Mouse (Mus musculus): ENCODE data around the gene Gm10142. TPM values are rescaled to one million over a fixed set of nuclear protein-coding genes. Genes with fewer than 3 reads are reported as not detected.
"Not testable (repeated sequence)": the region's sequence is repeated elsewhere in the genome, so short reads cannot be mapped to it uniquely, and the experiment has no call there.

Gm10142 gene
- polyA plus RNA-seq, 1 experiment, result not detected

- H3K4me3 ChIP-seq (ENCODE audit: insufficient read depth, low read length), result no peak overlapping the region
- H3K4me1 ChIP-seq (ENCODE audit: control insufficient read depth, insufficient read depth, low read length), result no peaks in the 10 kb centered on the region
- no peak overlapping the region for H3K27ac ChIP-seq (ENCODE audit: insufficient read depth, low read depth, low read length)
- no peak for TF ChIP-seq POLR2A (IDR thresholded peaks at IDR 0.05; ENCODE audit: borderline replicate concordance, low read depth, low read length)
- no peak for TF ChIP-seq CTCF (IDR thresholded peaks at IDR 0.05; ENCODE audit: low read depth, low read length)
Measured at GRCm38 (mm10) chr10:77687021-77687420, 28.6 kb upstream of the Gm10142 start.

- not testable (repeated sequence) for H3K4me1 ChIP-seq (ENCODE audit: control insufficient read depth, insufficient read depth, low read length); H3K4me3 ChIP-seq (ENCODE audit: insufficient read depth, low read length)
Measured at GRCm38 (mm10) chr10:77690356-77690807, 25.2 kb upstream of the Gm10142 start, which contains the start of gene Gm19402. Gm19402 (minus strand) TSS chr10:77690757.

GRCm38 (mm10) chr10:77697133-77697532 lies 18.5 kb upstream of the Gm10142 start, which contains the start of gene Gm9508:
Gm9508 (minus strand) TSS chr10:77697233.
- H3K4me1 ChIP-seq (ENCODE audit: control insufficient read depth, insufficient read depth, low read length), result no peaks in the 10 kb centered on the region
- TF ChIP-seq CTCF (IDR thresholded peaks at IDR 0.05; ENCODE audit: low read depth, low read length), result no peak
- TF ChIP-seq POLR2A (IDR thresholded peaks at IDR 0.05; ENCODE audit: borderline replicate concordance, low read depth, low read length), result no peak
- no peak within 1 kb of the TSS for H3K4me3 ChIP-seq (ENCODE audit: insufficient read depth, low read length)
- H3K27ac ChIP-seq (ENCODE audit: insufficient read depth, low read depth, low read length), result no peak within 1 kb of the TSS

More at GRCm38 (mm10) chr10:77690356-77690807, 25.2 kb upstream of the Gm10142 start, which contains the start of gene Gm19402:
- not testable (repeated sequence) for H3K27ac ChIP-seq (ENCODE audit: insufficient read depth, low read depth, low read length)

- H3K27ac ChIP-seq (ENCODE audit: insufficient read depth, low read depth, low read length), result no peak within 1 kb of the TSS
- TF ChIP-seq POLR2A (IDR thresholded peaks at IDR 0.05; ENCODE audit: borderline replicate concordance, low read depth, low read length), result no peak
- no peak for TF ChIP-seq CTCF (IDR thresholded peaks at IDR 0.05; ENCODE audit: low read depth, low read length)
- H3K4me1 ChIP-seq (ENCODE audit: control insufficient read depth, insufficient read depth, low read length), result no peaks in the 10 kb centered on the region
- H3K4me3 ChIP-seq (ENCODE audit: insufficient read depth, low read length), result no peak within 1 kb of the TSS
Measured at GRCm38 (mm10) chr10:77706326-77706725, 9.3 kb upstream of the Gm10142 start, which contains the start of gene Gm10272. Gm10272 (plus strand) TSS chr10:77706626.

DNA sequence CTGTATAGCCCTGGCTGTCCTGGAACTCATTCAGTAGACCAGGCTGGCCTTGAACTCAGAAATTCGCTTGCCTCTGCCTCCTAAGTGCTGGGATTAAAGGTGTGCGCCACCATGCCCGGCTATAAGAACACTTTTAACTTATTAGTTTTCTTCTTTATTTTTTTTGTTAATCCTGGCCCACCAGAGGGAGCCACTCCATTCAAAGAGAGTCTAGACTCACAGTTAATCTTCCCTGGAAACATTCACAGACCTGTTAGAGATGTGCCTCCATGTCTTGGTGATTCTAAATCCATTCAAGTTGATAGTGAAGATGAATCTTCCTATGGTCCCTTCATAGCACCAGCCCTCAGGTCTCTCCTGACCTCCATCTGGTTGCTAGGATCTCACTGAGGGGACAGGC lies 5.8 kb upstream of the Gm10142 start:
- Histone ChIP-seq H3K4me3 (ENCODE audit: insufficient read depth, low read length) (no peak overlapping the region), H3K4me1 (ENCODE audit: control insufficient read depth, insufficient read depth, low read length) (peaks cover 12% of the 10 kb centered on the region), H3K27ac (ENCODE audit: insufficient read depth, low read depth, low read length) (no peak overlapping the region)
- TF ChIP-seq POLR2A (IDR thresholded peaks at IDR 0.05; ENCODE audit: borderline replicate concordance, low read depth, low read length) (no peak), CTCF (IDR thresholded peaks at IDR 0.05; ENCODE audit: low read depth, low read length) (no peak)

DNA sequence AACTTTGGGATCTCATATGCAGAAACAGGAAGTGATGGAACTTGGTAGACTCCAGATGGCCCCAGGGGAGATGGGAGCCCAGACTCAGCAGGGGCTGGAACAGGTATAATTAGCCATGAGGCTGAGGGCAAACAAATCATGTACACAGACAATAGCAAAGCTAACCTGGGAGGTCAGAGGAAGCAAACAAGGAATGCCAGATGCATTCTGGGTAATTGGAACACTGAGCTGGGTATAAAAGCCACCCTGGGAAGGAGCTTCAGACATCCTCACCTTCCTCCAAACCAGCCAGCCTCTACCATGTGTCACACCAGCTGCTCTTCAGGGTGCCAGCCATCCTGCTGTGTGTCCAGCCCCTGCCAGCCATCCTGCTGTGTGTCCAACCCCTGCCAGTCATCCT lies 4.5 kb upstream of the Gm10142 start, which contains the start of gene Gm10024:
Gm10024 (plus strand) TSS at position 301 of the 400 bp plus-strand sequence.
- H3K27ac ChIP-seq (ENCODE audit: insufficient read depth, low read depth, low read length); H3K4me3 ChIP-seq (ENCODE audit: insufficient read depth, low read length): not testable (repeated sequence)
- H3K4me1 ChIP-seq (ENCODE audit: control insufficient read depth, insufficient read depth, low read length), result peaks cover 15% of the 10 kb centered on the region

DNA sequence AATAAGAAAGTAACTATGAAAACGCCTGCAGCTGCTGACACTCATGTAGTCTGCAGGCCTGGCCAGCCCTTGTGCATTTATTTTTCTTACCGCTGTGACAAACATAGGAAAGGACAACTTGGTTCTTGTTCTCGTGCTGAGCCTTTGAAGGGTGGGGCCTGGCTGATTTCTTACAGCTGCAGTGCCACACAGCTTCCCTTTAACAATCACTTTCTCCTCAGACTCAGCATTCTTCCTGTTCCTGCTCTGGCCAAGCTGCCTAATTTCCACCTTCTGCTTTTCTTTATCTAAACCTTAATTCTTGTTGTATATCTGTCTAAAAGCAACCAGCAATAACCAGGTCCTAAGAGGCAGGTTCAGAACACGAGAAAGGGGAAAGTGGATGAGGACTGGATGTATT lies 1.9 kb upstream of the Gm10142 start:
- Histone ChIP-seq H3K4me1 (ENCODE audit: control insufficient read depth, insufficient read depth, low read length) (peaks cover 15% of the 10 kb centered on the region), H3K4me3 (ENCODE audit: insufficient read depth, low read length) (peak overlapping the region; percentile 26; the same call in 1 of the 2 replicates), H3K27ac (ENCODE audit: insufficient read depth, low read depth, low read length) (peak overlapping the region; percentile 55)
- no peak for TF ChIP-seq CTCF (IDR thresholded peaks at IDR 0.05; ENCODE audit: low read depth, low read length)
- TF ChIP-seq POLR2A (IDR thresholded peaks at IDR 0.05; ENCODE audit: borderline replicate concordance, low read depth, low read length), result no peak

GRCm38 (mm10) chr10:77720299-77720698 lies 4.7 kb downstream of the Gm10142 start, which contains the start of gene Krtap12-1:
Krtap12-1 (plus strand) TSS chr10:77720599.
- H3K4me1 ChIP-seq (ENCODE audit: control insufficient read depth, insufficient read depth, low read length); H3K4me3 ChIP-seq (ENCODE audit: insufficient read depth, low read length); H3K27ac ChIP-seq (ENCODE audit: insufficient read depth, low read depth, low read length): not testable (repeated sequence)

DNA sequence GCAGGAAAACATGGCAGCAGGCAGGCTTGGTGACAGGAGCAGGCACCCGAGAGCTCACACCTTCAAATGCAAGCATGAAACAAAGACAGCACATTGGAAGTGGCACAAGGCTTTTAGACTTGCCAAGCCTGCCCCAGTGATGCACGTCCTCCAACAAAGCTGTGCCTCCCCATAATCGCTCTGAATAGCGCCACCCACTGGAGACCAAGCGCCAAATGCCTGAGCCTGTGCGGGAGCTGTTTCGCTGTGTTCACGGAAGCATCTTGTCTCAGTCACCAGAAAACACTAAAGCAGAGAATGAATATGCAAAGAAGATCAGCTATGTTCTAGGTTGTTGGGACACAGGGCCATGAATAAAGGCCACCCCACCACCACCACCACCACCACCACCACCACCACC lies 9.2 kb downstream of the Gm10142 start:
- Histone ChIP-seq H3K4me1 (ENCODE audit: control insufficient read depth, insufficient read depth, low read length) (no peaks in the 10 kb centered on the region), H3K27ac (ENCODE audit: insufficient read depth, low read depth, low read length) (no peak overlapping the region), H3K4me3 (ENCODE audit: insufficient read depth, low read length) (no peak overlapping the region)
- TF ChIP-seq POLR2A (IDR thresholded peaks at IDR 0.05; ENCODE audit: borderline replicate concordance, low read depth, low read length) (no peak), CTCF (IDR thresholded peaks at IDR 0.05; ENCODE audit: low read depth, low read length) (no peak)

GRCm38 (mm10) chr10:77726186-77726585 lies 10.6 kb downstream of the Gm10142 start, which contains the start of gene Gm10100:
Gm10100 (plus strand) TSS chr10:77726486.
- TF ChIP-seq POLR2A (IDR thresholded peaks at IDR 0.05; ENCODE audit: borderline replicate concordance, low read depth, low read length) (no peak), CTCF (IDR thresholded peaks at IDR 0.05; ENCODE audit: low read depth, low read length) (no peak)
- H3K4me3 ChIP-seq (ENCODE audit: insufficient read depth, low read length), result no peak within 1 kb of the TSS
- no peak within 1 kb of the TSS for H3K27ac ChIP-seq (ENCODE audit: insufficient read depth, low read depth, low read length)
- H3K4me1 ChIP-seq (ENCODE audit: control insufficient read depth, insufficient read depth, low read length), result no peaks in the 10 kb centered on the region

GRCm38 (mm10) chr10:77728280-77728679 lies 12.7 kb downstream of the Gm10142 start:
- no peak for TF ChIP-seq POLR2A (IDR thresholded peaks at IDR 0.05; ENCODE audit: borderline replicate concordance, low read depth, low read length)
- H3K4me1 ChIP-seq (ENCODE audit: control insufficient read depth, insufficient read depth, low read length), result no peaks in the 10 kb centered on the region
- H3K27ac ChIP-seq (ENCODE audit: insufficient read depth, low read depth, low read length), result no peak overlapping the region
- no peak overlapping the region for H3K4me3 ChIP-seq (ENCODE audit: insufficient read depth, low read length)
